Mouse (Mus musculus) ES-CJ7 (cell line): ENCODE results near the gene Armh4.
"Not testable (repeated sequence)": the region's sequence is repeated elsewhere in the genome, so short reads cannot be mapped to it uniquely, and the experiment has no call there.

Source experiments
- DNase-seq: peaks from one replicate; pipeline ENCODE4 v3.0.0; 2011; ENCODE audit warnings: low read depth, low spot score

The Armh4 gene

DNA sequence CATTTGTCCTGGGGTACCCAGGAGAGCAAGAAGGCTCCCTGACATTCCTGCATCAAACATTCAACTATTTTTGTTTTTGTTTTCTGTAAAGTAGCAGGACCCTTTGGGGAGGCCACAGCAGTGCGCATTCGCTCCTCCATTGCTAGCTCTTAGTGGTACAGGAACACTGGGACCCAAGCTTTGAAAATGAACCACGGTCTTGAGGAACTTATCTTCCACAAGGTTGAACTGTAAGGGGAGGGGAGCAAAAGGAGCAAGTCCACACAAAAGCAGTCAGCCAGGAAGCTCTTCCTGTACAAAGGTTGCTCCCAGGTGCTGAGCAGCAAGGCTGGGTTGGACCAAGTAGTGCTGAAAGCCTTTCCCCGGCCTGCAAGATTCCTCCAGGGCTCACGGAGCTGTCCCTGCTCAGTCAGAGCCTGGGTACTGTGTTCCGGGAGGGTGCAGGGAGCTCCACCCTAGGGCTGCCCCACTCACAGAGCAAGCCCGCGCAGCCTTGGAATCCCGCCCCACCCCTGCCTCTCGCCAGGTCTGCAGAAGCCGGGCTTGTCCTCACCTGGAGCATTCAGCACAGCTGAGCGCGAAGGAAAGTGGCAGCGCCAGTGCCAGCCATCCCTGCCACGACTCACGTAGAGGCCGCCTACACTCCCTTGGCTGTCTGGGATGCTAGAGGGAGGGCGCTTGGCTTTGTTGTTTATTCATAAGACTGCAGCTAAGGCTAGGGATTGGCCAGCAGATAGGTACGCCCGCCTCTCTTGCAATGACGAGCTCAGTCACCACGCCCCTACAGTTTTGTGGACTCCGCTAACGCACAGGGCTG is at the start of gene Armh4:
TSS of gene Armh4 (minus strand) at position 669 of the 817 bp plus-strand sequence.
- peak; percentile 91 for DNase-seq

DNA sequence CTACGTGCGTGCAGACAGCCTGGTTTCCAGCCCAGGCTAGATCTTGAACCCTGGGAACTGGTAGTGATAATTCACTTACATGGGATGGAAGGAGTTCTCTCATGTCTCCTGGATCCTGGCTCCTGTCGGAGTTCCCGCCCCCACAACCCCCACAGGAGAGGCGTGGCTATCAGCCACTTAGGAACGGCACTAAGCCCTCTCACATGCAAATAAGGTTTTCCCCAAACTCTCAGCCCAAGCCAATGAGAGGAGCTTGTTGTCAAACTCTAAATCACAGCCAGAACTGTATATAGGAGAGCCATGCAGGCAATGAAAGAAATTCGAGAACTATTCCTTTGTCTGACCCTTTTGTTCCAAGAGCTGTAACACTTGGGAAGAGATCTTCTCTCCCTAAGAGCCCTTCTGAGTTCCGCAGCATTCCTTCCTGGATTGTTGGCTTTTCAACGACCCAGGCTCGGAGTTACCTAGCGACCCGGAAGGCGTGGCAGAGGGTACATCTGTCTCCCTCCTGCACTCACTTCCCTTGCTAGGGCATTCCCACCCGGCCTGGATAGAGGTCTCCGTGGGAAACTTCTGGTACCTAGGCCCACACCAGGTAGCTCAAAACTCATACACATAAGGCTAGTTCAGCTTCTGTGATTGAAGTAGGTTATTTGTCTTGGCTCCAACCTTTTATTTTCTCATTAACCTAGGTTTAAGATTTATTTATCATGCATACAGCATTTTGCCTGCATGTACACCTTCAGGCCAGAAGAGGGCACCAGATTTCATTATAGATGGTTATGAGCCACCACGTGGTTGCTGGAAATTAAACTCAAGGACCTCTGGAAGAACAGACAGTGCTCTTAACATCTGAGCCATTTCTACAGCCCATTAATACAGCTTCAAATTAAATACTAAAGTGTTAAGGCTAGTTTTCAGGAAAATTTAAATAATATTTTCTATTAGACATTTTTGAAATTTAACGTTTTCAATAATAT is 46.3 kb upstream of the Armh4 start:
- DNase-seq = peak; percentile 56

DNA sequence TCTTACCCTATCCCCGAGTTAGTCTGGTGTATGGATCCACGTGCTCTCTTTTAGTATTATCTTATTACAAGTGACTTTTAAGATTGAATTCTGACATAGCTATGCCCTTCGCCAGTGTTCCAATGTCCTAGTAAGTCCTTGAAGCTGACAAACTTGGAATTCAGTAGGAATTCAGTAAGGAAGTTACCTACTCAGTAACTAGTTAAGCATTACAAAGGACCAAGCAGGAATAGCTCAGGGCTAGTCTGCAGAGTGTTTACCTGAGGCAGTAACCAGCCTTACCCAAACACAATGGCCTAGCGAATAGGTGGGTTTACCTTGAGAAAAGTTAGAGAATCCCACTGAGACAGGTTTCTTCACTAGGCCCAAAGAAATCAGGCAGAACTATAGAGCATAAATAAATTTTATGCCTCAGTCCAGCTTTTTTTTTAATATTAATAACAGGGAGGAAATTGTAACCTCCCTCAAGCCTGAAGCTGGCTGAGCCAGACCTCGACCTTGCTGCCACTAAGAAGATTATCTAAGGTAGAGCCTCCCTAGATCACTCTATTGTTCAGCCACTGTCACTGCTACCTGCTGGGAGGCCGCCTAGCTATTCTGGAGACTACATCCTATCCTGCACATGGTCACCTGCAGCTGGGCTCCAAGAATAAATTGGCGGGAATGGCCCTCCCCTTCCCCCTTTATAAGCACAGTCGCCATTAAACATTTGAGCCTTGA is 36.7 kb upstream of the Armh4 start:
- DNase-seq = peak; percentile 73

DNA sequence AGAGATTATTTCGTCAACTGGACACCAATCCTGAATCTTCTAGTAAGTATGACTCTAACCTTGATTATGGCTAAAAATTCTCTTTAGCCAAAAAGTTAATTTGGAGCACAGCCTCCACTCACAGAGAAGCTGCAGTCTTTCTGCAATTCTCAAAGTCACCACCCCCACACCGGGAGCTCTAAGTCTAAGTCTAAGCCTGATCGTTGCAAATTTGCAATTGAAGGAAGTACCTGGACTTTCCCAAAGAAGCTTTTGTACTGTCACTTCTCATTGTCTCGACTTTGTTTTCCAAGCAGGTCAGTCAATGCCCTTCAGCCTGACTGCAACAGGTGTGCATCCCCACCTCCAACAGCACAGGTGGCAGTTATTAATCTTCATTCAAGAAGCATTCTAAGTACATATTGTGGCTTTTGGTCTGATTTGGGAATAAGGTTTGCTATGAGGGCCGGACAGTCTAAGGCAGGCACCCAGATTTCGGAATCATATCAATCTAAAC is 35.6 kb upstream of the Armh4 start:
- peak; percentile 95 for DNase-seq

DNA sequence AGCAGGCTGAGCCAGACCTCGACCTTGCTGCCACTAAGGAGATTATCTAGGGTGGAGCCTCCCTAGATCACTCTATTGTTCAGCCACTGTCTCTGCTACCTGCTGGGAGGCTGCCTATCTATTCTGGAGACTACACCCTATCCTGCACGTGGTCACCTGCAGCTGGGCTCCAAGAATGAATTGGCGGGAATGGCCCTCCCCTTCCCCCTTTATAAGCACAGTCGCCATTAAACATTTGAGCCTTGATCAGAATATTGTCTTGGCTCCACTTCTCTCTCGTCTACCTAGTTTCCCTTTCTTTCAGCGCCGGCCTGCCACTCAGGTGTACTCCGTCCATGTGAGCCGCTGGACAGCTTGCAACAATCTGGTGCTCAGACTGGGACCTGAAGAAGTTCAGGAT is 29.8 kb upstream of the Armh4 start:
- peak; percentile 47 for DNase-seq

DNA sequence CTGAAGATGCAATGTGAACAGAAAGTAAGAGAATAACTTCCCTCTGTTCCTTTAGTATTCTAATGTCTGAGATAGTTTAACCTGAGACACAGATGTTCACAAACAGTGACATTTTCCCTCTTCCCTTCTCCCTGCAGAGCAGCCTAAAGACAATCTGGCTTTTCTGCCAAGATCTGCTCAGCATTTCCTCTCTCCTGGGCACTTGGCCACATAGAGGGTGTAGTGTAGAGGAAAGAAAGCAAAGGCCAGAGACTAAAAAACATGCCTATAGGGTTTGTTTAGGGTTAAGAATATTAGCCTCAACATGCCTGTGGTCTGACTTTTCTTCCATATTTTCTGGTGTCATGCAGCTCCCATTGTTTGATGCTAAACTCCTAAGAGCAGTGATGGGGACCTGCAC is 21.9 kb upstream of the Armh4 start:
- DNase-seq = not testable (repeated sequence)

DNA sequence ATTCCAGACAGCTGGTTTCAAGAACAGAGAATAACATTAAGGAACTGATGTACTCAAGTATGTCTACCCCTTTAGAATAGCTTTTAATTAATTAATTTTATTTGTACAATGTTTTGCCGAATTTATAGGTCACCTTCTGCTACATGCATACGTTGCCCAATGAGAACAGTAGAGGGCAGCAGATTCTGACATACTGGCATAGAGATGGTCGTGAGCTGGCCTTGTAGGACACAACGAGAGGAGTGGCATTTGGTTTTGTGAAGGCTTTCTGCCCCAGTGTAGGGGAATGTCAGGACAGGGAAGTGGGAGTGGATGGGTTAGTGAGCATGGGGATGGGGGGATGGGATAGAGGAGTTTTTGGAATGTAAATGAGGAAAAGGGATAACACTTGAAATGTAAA is 18.3 kb upstream of the Armh4 start:
- DNase-seq = peak; percentile 74

DNA sequence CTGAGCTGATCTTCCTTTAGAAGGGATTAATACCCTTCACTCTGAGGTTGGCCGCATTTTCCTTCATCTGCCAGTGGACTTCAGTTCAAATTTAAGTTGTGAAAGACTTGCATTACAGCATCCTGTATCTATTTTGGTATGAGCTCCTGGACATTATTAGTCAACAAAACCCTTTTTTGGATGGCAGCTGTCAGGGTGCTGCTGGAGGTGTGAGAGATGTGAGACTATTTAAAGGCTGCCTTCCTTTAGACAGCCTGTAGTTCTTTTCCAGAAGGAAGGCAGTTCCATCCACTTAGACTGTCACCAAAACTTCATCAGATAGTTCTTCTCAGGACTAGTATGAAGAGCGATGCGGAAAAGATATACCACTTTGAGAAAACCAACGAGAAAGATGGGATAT is 10.8 kb upstream of the Armh4 start:
- DNase-seq = no peak

DNA sequence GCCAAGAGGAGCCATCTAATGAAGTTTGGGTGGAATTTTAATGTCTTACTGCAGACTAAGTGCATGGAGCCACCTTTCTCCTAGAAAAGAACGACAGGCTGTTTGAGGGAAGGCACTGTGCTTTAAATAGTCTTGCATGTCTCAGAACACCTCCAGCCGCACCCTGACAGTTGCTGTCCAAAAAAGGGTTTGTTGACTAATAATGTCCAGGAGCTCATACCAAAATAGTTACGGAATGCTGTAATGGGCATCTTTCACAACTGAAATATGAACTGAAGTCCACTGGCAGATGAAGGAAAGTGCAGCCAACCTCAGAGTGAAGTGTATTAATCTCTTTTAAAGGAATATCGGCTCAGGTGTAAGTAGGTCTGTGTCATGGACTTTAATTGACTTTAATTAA is 7.4 kb upstream of the Armh4 start:
- no peak for DNase-seq

DNA sequence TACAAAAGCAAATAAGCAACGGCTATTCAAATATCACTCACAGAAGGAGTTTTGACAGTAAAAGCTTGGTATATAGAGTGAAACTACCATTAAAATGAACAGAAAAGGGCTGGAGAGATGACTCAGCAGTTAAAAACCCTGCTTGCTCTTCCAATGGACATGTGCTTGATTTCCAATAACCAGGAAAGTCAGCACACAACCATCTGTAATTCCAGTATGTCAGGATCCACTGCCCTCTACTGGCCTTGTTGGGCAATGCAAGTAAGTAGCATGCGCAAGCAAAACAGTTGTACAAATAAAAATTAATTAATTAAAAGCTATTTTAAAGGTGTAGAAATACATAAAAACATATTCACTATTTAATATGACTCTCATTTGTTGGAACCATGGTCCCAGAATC is 2.6 kb upstream of the Armh4 start:
- peak; percentile 70 for DNase-seq

DNA sequence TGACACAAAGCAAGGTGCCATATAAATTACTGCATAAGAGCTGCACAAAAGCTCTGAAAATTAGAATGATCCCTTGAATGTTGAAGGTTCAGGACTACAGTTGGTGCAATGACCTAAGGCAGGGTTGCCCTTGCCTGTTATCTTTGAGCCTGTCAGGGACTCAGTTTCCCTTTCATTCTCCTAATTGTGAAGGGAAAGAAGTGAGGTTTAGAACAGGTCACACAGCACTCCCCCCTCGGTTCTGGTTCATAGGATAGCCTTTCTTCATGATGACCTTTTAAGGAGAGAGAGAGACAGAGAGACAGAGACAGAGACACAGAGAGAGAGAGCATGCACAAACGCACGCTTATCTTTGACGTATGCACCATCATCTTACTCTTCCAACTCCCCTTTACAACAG is 683 bp upstream of the Armh4 start:
- no peak for DNase-seq

DNA sequence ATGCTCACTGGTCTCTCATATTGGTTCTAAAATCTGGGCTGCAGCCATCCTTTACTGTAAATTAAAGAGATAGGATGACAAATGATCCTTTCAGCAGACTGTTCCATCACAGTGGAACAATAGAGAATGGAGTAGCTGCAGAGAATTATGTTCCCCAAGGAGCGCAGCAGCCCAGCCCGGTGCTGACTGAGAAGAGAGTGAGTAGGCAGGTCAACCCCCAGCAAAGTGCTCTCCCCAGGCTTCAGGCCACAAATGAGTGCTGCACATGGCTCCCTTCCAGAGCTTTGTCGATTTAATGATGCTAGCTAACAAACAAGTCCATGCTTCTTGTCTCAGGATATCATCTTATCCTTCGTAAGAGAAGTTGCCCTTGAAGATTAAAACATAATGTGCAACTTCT is 2.8 kb downstream of the Armh4 start:
- no peak for DNase-seq

DNA sequence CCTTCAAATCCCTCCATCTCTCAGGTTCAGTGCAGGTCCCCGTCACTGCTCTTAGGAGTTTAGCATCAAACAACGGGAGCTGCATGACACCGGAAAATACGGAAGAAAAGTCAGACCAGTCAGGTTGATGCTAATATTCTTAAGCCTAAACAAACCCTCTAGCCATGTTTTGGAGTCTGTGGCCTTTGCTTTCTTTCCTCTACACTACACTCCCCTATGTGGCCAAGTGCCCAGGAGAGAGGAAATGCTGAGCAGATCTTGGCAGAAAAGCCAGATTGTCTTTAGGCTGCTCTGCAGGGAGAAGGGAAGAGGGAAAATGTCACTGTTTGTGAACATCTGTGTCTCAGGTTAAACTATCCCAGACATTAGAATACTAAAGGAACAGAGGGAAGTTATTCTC is 5.6 kb downstream of the Armh4 start:
- not testable (repeated sequence) for DNase-seq

DNA sequence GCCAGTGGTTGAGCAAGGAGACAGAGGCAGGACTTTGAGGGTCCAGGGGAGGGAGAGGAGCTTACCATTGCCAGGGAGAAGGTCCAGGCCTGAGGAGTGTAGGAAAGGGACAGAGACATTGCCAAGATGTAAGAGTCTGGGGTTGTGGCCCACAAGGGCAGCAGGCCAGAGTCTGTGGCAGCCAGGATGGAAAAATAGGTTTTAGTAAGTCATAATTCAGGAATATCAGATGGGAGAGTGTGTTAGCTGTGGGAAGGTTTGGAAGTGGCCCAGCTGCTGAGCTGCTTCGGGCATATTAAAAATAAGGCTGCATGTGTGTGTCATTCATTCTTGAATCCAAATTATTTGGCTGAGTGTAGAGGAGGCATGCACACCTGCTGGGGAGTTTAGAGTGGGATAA is 11.4 kb downstream of the Armh4 start:
- no peak for DNase-seq

DNA sequence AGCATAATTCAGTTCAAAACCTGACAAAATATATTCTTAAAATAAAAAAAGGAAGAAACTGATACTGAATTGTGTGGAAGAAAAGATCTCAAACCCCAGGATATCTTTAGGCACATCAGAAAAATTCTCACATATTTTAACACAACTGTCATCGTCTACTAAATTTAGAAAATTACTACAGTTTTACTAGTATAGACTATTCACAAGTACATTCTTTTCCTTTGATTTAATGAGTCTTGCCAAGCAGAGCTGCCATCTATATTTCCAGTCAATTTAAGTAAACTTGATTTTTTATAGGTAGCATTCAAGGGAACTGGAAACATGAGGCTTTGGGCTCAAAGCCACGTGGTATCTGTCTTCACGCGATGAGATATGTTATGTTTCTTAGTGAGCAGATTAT is 16.6 kb downstream of the Armh4 start:
- no peak for DNase-seq

DNA sequence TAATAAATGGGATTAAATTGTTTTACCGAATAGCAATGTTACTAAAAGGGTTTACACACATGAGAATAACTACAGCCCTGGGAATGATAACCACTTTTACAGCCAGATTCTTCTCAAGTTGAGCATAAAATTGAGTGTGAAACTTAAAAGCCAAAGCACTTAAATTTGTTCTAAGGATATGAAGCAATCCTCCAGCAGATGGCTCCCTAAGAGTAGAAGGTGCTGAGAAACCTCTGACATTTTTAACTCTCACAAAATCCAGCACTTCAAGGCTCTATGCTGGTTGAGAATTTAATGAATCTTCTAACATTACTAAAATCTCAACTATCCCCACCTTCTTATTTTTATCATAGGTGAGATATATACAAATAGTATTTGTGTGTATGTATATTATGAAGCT is 27.3 kb downstream of the Armh4 start:
- no peak for DNase-seq

DNA sequence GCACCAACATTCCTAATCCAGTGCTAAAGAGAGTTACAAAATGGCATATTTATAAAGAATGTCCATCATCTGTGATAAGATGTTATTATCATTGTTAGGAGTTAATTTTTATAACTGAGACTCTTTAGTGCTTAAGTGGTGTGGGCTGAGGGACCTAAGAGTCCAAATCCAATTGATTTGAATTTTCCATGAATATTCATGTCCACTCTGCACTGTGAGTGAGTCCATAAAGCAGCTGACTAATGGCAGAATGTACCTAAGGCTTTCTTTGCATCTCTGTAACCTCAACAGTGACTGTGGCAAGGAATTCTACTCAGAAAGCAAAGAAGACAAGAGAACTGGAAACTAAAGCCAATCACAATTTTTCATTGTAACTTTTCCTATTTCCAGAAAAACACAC is 30.6 kb downstream of the Armh4 start:
- no peak for DNase-seq

DNA sequence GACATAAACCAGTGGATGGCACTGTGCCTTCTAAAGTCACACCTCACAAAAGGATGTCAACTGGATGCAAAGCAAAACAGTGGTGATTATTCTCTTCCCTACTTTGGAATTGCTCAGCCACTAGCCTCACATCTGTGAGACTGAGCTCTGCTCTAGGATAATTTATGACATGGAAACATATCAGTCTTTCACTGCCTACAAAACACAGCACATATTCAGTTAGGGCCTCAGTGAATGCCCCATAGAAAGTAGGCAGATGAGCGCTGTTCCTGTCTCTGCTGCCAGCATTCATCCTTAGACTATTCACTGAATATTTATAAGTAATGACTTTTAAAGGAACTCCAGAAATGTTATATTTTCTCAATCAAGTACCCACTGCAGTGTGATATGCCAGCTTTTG is 37.3 kb downstream of the Armh4 start:
- no peak for DNase-seq

DNA sequence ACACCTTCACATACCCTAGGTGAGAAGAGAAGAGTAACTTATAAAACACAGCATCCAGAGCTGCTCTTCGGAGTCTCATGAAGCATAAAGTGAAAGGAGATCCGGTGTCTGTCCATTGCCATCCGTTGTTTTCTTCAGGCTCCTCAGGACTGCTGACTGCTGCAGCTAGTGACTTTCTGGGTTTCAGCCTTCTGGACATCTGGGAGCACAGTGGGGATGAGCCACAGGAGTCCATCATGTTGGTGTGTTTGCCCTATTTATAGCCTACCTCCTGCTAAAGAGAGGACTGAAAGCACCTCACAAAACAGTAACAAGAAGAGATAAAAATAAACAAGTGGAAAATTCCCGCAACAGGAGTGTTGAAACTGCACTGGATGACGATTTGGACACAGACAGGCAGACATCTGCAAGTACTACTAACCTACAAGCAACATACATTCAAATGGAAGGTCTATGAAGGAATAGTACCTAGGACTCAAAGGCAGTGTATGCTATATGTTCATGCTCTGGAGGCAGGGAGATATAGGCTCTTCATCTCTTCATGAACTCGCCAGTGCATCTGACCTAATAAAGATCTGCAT is 39.1 kb downstream of the Armh4 start:
- DNase-seq = no peak

DNA sequence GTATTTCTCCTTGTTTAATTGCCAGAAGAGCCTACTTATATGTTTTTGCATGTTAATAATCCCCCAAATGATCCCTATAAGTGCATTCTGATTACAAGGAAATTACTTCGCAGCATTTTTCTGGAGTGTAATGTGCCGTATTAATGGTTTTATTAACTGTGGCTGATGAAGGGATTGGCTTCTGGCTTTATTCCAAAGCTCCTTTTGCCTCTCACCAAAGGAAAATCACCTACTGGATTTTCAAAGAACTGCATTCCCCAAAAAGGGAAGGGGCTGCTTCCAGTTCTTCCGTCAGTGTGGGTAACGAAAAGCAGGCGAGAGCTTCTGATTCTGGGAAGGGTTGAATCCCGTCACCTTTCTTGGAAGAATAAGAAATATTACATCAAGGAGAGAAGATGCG is 43.9 kb downstream of the Armh4 start:
- no peak for DNase-seq

DNA sequence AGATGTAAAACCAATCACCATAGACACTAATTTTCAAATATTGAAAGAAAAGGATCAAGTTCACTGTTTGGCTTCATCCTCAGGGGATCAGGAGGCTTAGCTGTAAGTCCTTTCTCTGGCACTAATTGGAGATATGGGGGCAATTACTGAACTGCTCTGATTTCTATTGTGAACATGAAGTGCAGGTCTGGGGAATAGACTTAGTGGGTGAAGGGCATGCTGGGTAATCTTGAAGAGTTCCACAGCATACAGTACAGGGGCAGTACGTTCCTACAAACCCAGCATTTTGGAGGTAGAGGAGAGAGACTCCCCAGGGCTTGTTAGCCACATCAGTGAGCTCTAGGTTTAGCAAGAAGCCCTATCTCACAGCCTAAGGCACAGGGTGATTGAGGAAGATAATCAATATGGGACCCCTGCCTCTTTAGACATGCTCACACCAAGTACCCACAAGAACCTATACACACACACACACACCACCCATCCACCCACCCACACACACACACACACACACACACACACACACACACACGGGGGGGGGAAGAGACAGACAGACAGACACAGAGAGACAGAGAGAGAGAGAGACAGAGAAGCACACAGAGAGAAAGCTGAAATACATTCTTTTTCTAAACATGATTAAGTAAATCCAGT is 44.6 kb downstream of the Armh4 start:
- DNase-seq = no peak
